Mouse (Mus musculus) MEL (cell line): ENCODE measurements at regions not wholly inside any gene's neighbourhood (a gene's known extent, or its start where the extent isn't known, plus 50 kb on each side); places are given as distances from the start of the nearest gene placed in this dataset.

Experiments
- DNase-seq: peaks from one replicate; pipeline ENCODE4 v3.0.0; 2011; ENCODE audit warnings: low read depth, low spot score
- H3K27ac ChIP-seq: 2 replicates; pipeline ENCODE4 v1.5.1; 2012; ENCODE audit warnings: low read depth, mild to moderate bottlenecking, control low read depth, low read length, moderate library complexity; ENCODE audit not compliant: control insufficient read depth
- H3K27me3 ChIP-seq, 2 experiments: fragments of 150-350 bp in 1 of 2; sonication (generic) in 1 of 2; 2 replicates each; pipeline ENCODE4 v1.6.1; 2012; ENCODE audit warnings: low read length in 2 of 2, mild to moderate bottlenecking in 2 of 2, improper control_type of control experiment in 1 of 2, moderate library complexity in 1 of 2; ENCODE audit not compliant: insufficient read depth in 2 of 2, control insufficient read depth in 1 of 2
- H3K36me3 ChIP-seq, 2 experiments: 2 replicates each; pipeline ENCODE4 v1.6.1; 2012 to 2014; ENCODE audit warnings: low read length in 2 of 2, improper control_type of control experiment in 1 of 2, inconsistent platforms in 1 of 2, mild to moderate bottlenecking in 1 of 2; ENCODE audit not compliant: insufficient read depth in 2 of 2, control insufficient read depth in 1 of 2
- H3K4me1 ChIP-seq, 2 experiments: fragments of 150-350 bp in 1 of 2; sonication (generic) in 1 of 2; 2 replicates each; pipeline ENCODE4 v1.6.1; 2012; ENCODE audit warnings: low read length in 2 of 2, improper control_type of control experiment in 1 of 2, mild to moderate bottlenecking in 1 of 2; ENCODE audit not compliant: insufficient read depth in 2 of 2, control insufficient read depth in 1 of 2
- H3K4me3 ChIP-seq, 2 experiments: fragments of 150-350 bp in 1 of 2; sonication (generic) in 1 of 2; 2 replicates each; pipeline ENCODE4 v1.5.1; 2012; ENCODE audit warnings: low read depth in 2 of 2, low read length in 2 of 2, mild to moderate bottlenecking in 2 of 2, moderate library complexity in 2 of 2, control low read depth in 1 of 2, improper control_type of control experiment in 1 of 2; ENCODE audit not compliant: control insufficient read depth in 1 of 2, insufficient read depth in 1 of 2
- H3K79me2 ChIP-seq: 2 replicates; pipeline ENCODE4 v1.6.1; 2012; ENCODE audit warnings: mild to moderate bottlenecking, low read length, moderate library complexity; ENCODE audit not compliant: control insufficient read depth, poor library complexity, insufficient read depth
- H3K9ac ChIP-seq: 2 replicates; pipeline ENCODE4 v1.6.1; 2012; ENCODE audit warnings: low read depth, mild to moderate bottlenecking, control low read depth, low read length, moderate library complexity; ENCODE audit not compliant: control insufficient read depth, poor library complexity, severe bottlenecking
- H3K9me3 ChIP-seq: fragments of 150-350 bp; sonication (generic); replicated peaks from 2 replicates; pipeline ENCODE4 v1.6.1; 2012; ENCODE audit warnings: mild to moderate bottlenecking, low read length, improper control_type of control experiment, moderate library complexity; ENCODE audit not compliant: insufficient read depth
- CHD1 ChIP-seq: IDR thresholded peaks from 2 replicates; pipeline ENCODE4 v1.6.1; 2012; ENCODE audit warnings: low read depth, mild to moderate bottlenecking, inconsistent platforms, low read length, improper control_type of control experiment
- CHD2 ChIP-seq: IDR thresholded peaks from 2 replicates; pipeline ENCODE4 v1.6.1; 2011; ENCODE audit warnings: low read length, improper control_type of control experiment
- CTCF ChIP-seq, 3 experiments: IDR thresholded peaks in 2 of 3; conservative IDR thresholded peaks in 1 of 3; 2 replicates each; pipeline ENCODE4 v1.5.1; 2011 to 2012; ENCODE audit warnings: low read length in 3 of 3, low read depth in 2 of 3, mild to moderate bottlenecking in 2 of 3, improper control_type of control experiment in 1 of 3, inconsistent platforms in 1 of 3, mixed read lengths in 1 of 3, moderate library complexity in 1 of 3; ENCODE audit not compliant: control insufficient read depth in 1 of 3, insufficient read depth in 1 of 3, poor library complexity in 1 of 3, severe bottlenecking in 1 of 3
- E2F4 ChIP-seq: IDR thresholded peaks from 2 replicates; pipeline ENCODE4 v1.6.1; 2011; ENCODE audit warnings: low read depth, low read length, improper control_type of control experiment, borderline replicate concordance
- ETS1 ChIP-seq: IDR thresholded peaks from 2 replicates; pipeline ENCODE4 v1.6.1; 2012; ENCODE audit warnings: low read depth, mild to moderate bottlenecking, inconsistent platforms, low read length, improper control_type of control experiment, moderate library complexity
- GABPA ChIP-seq: IDR thresholded peaks from 2 replicates; pipeline ENCODE4 v1.6.1; 2012; ENCODE audit warnings: low read depth, mild to moderate bottlenecking, inconsistent platforms, low read length, improper control_type of control experiment, moderate library complexity
- GATA1 ChIP-seq: IDR thresholded peaks from 2 replicates; pipeline ENCODE4 v1.6.1; 2011; ENCODE audit warnings: low read depth, low read length, improper control_type of control experiment
- KAT2A ChIP-seq: conservative IDR thresholded peaks from 2 replicates; pipeline ENCODE4 v1.6.1; 2012; ENCODE audit warnings: low read depth, low read length, improper control_type of control experiment, inconsistent platforms
- MAFK ChIP-seq: IDR thresholded peaks from 2 replicates; pipeline ENCODE4 v1.6.1; 2011; ENCODE audit warnings: low read depth, mild to moderate bottlenecking, low read length, improper control_type of control experiment, borderline replicate concordance
- MEF2A ChIP-seq: IDR thresholded peaks from 2 replicates; pipeline ENCODE4 v1.6.1; 2014; ENCODE audit warnings: low read depth, mild to moderate bottlenecking, inconsistent platforms, low read length, improper control_type of control experiment; ENCODE audit not compliant: poor library complexity, insufficient replicate concordance, severe bottlenecking; ENCODE audit errors: extremely low read depth
- MYC ChIP-seq: IDR thresholded peaks from 2 replicates; pipeline ENCODE4 v1.6.1; 2011; ENCODE audit warnings: low read depth, mild to moderate bottlenecking, low read length, improper control_type of control experiment, moderate library complexity
- NRF1 ChIP-seq: IDR thresholded peaks from 2 replicates; pipeline ENCODE4 v1.6.1; 2014; ENCODE audit warnings: low read depth, mild to moderate bottlenecking, inconsistent platforms, low read length, improper control_type of control experiment, moderate library complexity; ENCODE audit not compliant: poor library complexity, insufficient read depth, severe bottlenecking
- POLR2A ChIP-seq, 2 experiments: IDR thresholded peaks; 2 replicates each; pipeline ENCODE4 v1.6.1; 2011 to 2012; ENCODE audit warnings: low read length in 2 of 2, mild to moderate bottlenecking in 2 of 2, control low read depth in 1 of 2, improper control_type of control experiment in 1 of 2, low read depth in 1 of 2, moderate library complexity in 1 of 2; ENCODE audit not compliant: control insufficient read depth in 1 of 2, insufficient read depth in 1 of 2, poor library complexity in 1 of 2
- POLR2AphosphoS5 ChIP-seq: IDR thresholded peaks from 2 replicates; pipeline ENCODE4 v1.6.1; 2012; ENCODE audit warnings: low read depth, borderline replicate concordance, mild to moderate bottlenecking, inconsistent platforms, low read length, moderate library complexity, mixed read lengths
- RAD21 ChIP-seq: IDR thresholded peaks from 2 replicates; pipeline ENCODE4 v1.6.1; 2011; ENCODE audit warnings: mild to moderate bottlenecking, low read depth, low read length, improper control_type of control experiment
- TAL1 ChIP-seq: IDR thresholded peaks from 2 replicates; pipeline ENCODE4 v1.6.1; 2012; ENCODE audit warnings: mild to moderate bottlenecking, inconsistent platforms, low read length, moderate library complexity, mixed read lengths
- TCF12 ChIP-seq: IDR thresholded peaks from 2 replicates; pipeline ENCODE4 v1.6.1; 2014; ENCODE audit warnings: low read depth, mild to moderate bottlenecking, inconsistent platforms, low read length, improper control_type of control experiment, moderate library complexity
- USF2 ChIP-seq, 2 experiments: IDR thresholded peaks; 2 replicates each; pipeline ENCODE4 v1.6.1; 2011 to 2012; ENCODE audit warnings: improper control_type of control experiment in 2 of 2, low read length in 2 of 2, borderline replicate concordance in 1 of 2, inconsistent platforms in 1 of 2, low read depth in 1 of 2, mild to moderate bottlenecking in 1 of 2; ENCODE audit not compliant: insufficient read depth in 1 of 2
- ZMIZ1 ChIP-seq: IDR thresholded peaks from 2 replicates; pipeline ENCODE4 v1.6.1; 2012; ENCODE audit warnings: low read depth, mild to moderate bottlenecking, inconsistent platforms, low read length, improper control_type of control experiment, moderate library complexity
- ZNF384 ChIP-seq: IDR thresholded peaks from 2 replicates; pipeline ENCODE4 v1.6.1; 2012; ENCODE audit warnings: low read depth, mild to moderate bottlenecking, inconsistent platforms, low read length, improper control_type of control experiment

- no peak for TF ChIP-seq GABPA
- TF ChIP-seq CHD1 = no peak
- no peak for TF ChIP-seq POLR2A (IDR thresholded peaks at IDR 0.05; ENCODE audit: control insufficient read depth in 1 of 2, insufficient read depth in 1 of 2, low read depth in 1 of 2, low read length in 2 of 2, poor library complexity in 1 of 2)
- no peak for TF ChIP-seq MAFK
- no peak for TF ChIP-seq MEF2A
- TF ChIP-seq KAT2A = no peak
- TF ChIP-seq GATA1 = no peak
- no peak for TF ChIP-seq POLR2AphosphoS5
- TF ChIP-seq RAD21 = no peak
- H3K9ac ChIP-seq = no peak overlapping the region
- no peaks in the 10 kb centered on the region for H3K4me1 ChIP-seq
- H3K27ac ChIP-seq = no peak overlapping the region
- no peaks in the 10 kb centered on the region for H3K27me3 ChIP-seq
- H3K79me2 ChIP-seq = no peaks in the 10 kb centered on the region
- H3K36me3 ChIP-seq = no peaks in the 10 kb centered on the region
- no peak overlapping the region for H3K4me3 ChIP-seq
- no peak for DNase-seq
- no peaks in the 10 kb centered on the region for H3K9me3 ChIP-seq
These were observed 850.1 kb downstream of the Tmem114 start for GRCm38 (mm10) chr16:7574879-7575278.

GRCm38 (mm10) chr16:7560841-7561240, 864.1 kb downstream of the Tmem114 start:
- TF ChIP-seq USF2 (IDR thresholded peaks at IDR 0.05; ENCODE audit: borderline replicate concordance in 1 of 2, insufficient read depth in 1 of 2, low read depth in 1 of 2, low read length in 2 of 2) = no peak
- no peak for TF ChIP-seq ZMIZ1
- no peak for TF ChIP-seq CTCF (IDR thresholded peaks at IDR 0.05 in 2 of 3, conservative IDR thresholded peaks at IDR 0.05 in 1 of 3; ENCODE audit: control insufficient read depth in 1 of 3, insufficient read depth in 1 of 3, low read depth in 2 of 3, low read length in 3 of 3, poor library complexity in 1 of 3, severe bottlenecking in 1 of 3)
- no peak for TF ChIP-seq TAL1
- TF ChIP-seq ZNF384 = no peak
- TF ChIP-seq TCF12 = no peak
- TF ChIP-seq RAD21 = no peak
- no peak for TF ChIP-seq GATA1
- no peak for TF ChIP-seq ETS1
- no peak for TF ChIP-seq MYC
- no peak for TF ChIP-seq NRF1
- no peak for TF ChIP-seq E2F4
- TF ChIP-seq CHD2 = no peak
- H3K79me2 ChIP-seq = no peaks in the 10 kb centered on the region
- H3K4me1 ChIP-seq = no peaks in the 10 kb centered on the region
- no peak for DNase-seq
- H3K4me3 ChIP-seq = no peak overlapping the region
- H3K9me3 ChIP-seq = no peaks in the 10 kb centered on the region
- no peak overlapping the region for H3K9ac ChIP-seq
- H3K27me3 ChIP-seq = no peaks in the 10 kb centered on the region
- no peaks in the 10 kb centered on the region for H3K36me3 ChIP-seq
- no peak overlapping the region for H3K27ac ChIP-seq
